Mouse (Mus musculus) macrophage (primary cell): Measurements from ENCODE around the gene Mrc2. TPM values are rescaled to one million over a fixed set of nuclear protein-coding genes. Genes with fewer than 3 reads are reported as not detected.

Experiments used
- H3K27ac ChIP-seq: fragments of 350-480 bp; formaldehyde crosslinking; 2 replicates; pipeline ENCODE4 v1.9.0; 2021
- H3K36me3 ChIP-seq: fragments of 350-480 bp; formaldehyde crosslinking; 2 replicates; pipeline ENCODE4 v1.9.0; 2021; ENCODE audit errors: inconsistent target
- H3K4me3 ChIP-seq: fragments of 350-480 bp; formaldehyde crosslinking; 2 replicates; pipeline ENCODE4 v1.9.0; 2021; ENCODE audit errors: inconsistent target
- H3K79me2 ChIP-seq: fragments of 350-480 bp; formaldehyde crosslinking; 2 replicates; pipeline ENCODE4 v1.9.0; 2021; ENCODE audit errors: inconsistent target
- WGBS: methylation state at CpG from one replicate; pipeline ENCODE4 v1.1.7; 2026; ENCODE audit warnings: inconsistent platforms; ENCODE audit not compliant: missing documents; 5-methylcytosine and 5-hydroxymethylcytosine counted together
- polyA plus RNA-seq: library from polyadenylated mRNA; stranded (reverse); fragments of 250-400 nt; gene quantifications from 3 replicates; pipeline ENCODE4 v1.2.4, GENCODE M21; 2018; ENCODE audit warnings: inconsistent platforms

Gene Mrc2
- polyA plus RNA-seq, 1 experiment from 2014 or later: not detected

DNA sequence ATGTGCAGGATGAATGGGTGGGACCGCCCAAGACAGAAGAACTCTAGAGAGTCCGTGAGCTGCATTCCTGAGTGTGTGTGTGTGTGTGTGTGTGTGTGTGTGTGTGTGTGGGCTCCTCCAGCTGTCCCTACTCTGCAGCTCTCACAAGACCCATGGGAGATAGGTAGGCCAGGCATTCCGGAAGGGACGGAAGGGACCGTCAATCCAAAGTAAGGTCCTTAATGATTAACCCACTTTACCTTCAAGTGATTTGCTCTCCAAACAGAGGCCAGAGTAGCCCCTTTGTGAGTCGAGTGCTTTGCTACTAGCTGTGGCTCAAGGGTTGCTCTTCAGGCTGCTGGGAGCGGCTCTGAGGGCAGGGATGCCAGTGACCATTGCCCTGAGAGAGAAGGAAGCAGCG lies 59.7 kb downstream of the Mrc2 start:
- Histone ChIP-seq H3K79me2 (no peaks in the 10 kb centered on the region), H3K36me3 (no peaks in the 10 kb centered on the region), H3K4me3 (no peak overlapping the region), H3K27ac (no peak overlapping the region)
- 86% methylated on average over 8 of the region's 8 CpGs for WGBS

DNA sequence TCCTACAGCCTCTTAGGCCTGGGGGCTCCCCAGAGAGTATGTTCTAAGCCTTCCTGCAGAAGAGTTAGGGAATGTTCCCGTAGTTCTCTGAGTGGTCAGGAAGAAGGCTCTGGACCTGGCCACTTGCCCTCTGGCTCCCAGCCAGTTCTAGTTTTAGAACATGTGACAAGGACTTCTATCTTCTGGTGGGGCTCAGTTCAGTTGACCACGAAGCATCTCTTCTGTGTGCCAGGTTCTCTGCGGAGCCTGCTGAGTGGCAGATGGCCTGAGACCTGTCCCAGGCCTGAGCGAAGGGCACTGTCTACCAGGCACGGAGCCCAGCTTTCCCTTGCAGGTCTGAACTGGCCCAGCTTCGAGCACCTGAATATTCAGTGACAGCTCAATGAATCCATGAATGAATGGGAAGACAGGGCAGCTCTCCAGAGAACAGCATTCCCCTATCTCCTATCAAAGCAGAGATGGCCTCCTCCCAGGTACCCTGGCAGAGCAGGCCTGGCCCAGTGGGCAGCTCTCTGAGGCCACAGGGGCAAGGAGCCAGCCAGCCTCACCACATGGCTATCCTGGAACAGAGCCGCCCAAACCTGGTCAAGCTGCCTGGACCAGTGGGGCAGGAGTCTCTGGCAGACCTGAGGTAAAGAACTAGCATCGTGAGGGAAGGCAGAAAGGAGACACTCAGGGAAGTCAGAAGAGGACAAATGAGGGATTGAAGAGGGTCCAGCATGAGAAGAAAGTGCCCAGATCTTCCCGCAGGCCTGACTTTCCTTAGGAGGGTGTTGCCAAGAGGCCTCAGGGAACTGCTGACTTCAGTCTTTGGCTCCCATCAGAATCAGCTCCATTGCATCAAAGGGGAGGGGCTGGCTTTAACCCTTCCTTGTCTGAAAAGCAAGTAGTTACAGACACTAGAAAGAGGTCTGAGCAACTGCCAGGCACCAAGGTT lies 60.8 kb downstream of the Mrc2 start:
- Histone ChIP-seq H3K36me3 (no peaks in the 10 kb centered on the region), H3K27ac (no peak overlapping the region), H3K4me3 (no peak overlapping the region), H3K79me2 (no peaks in the 10 kb centered on the region)
- WGBS: 79% methylated on average over 9 of the region's 9 CpGs

DNA sequence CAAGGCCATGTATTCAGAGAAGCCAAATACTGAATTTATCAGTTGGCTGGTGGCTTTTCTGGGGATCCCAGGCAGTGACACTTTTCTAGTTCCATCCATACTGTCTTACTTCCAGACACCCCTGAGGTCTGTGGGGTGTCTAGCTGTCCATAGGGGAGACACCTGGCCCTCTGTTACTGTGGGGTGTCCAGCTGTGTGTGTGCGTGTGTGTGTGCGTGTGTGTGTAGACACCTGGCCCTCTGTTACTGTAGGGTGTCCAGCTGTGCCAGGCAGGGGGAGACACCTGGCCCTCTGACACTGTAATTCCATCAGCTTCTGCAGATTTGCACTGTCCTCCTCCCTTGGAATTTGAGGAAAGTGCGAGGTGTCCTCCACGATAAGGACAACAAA lies 61.4 kb downstream of the Mrc2 start:
- 90% methylated on average over 4 of the region's 4 CpGs for WGBS
- Histone ChIP-seq H3K36me3 (no peaks in the 10 kb centered on the region), H3K4me3 (no peak overlapping the region), H3K79me2 (no peaks in the 10 kb centered on the region), H3K27ac (no peak overlapping the region)

DNA sequence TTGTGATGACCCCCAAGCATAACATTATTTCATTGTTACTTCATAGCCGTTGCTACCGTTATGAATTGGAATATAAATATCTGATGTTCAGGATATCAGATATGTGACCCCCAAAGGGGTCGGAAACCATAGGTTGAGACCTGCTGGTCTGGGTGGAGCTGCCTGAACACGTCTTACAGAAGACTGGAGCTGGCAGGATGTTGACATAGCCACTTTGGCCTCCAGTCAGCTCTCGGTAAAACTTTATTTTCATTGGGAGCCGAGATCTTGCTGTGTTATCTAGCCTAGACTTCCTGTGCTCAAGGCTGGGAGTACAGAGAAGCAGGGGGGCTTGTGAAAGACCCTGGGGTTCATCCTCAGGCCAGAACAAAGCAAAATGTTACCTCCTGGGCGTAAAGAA lies 63.9 kb downstream of the Mrc2 start:
- H3K79me2 ChIP-seq: no peaks in the 10 kb centered on the region
- H3K27ac ChIP-seq: no peak overlapping the region
- 67% methylated on average over 7 of the region's 7 CpGs for WGBS
- no peak overlapping the region for H3K4me3 ChIP-seq
- no peaks in the 10 kb centered on the region for H3K36me3 ChIP-seq

DNA sequence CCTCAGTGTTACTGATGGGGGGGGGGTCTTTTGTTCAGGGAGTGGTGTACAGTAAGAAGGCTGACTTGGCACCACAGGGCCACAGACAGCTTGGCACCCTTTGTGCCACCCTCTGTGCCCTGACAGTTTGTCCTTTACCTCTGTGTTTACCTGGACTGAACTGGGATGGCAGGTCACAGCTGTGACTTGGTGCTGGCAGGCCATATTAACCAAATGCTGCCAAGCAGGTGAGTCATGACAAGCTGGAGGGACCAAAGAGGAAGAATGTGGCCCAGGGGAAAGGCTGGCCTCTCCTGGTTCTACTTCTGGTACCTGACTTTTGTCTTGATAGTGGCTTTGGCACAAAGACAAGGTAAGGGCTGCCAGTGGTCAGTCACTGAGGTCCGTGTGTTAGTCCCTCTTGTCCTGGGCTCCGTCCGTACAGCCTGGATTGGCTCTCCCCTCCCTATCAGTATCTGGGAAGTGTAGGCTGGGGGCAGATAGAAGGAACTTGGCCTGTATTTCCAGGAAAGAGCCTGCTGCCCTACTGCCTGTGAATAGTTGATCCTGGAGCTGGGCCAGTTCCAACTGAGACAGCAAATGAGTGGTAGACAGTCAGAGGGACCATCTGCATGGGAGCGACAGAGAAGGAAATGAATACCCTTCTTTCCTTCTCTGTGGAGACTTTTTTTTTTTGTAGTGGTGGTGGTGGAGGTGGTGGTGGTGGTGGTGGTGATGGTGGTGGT lies 69.8 kb downstream of the Mrc2 start:
- Histone ChIP-seq H3K4me3 (no peak overlapping the region), H3K79me2 (no peaks in the 10 kb centered on the region), H3K27ac (no peak overlapping the region), H3K36me3 (no peaks in the 10 kb centered on the region)
- 79% methylated on average over 4 of the region's 4 CpGs for WGBS

DNA sequence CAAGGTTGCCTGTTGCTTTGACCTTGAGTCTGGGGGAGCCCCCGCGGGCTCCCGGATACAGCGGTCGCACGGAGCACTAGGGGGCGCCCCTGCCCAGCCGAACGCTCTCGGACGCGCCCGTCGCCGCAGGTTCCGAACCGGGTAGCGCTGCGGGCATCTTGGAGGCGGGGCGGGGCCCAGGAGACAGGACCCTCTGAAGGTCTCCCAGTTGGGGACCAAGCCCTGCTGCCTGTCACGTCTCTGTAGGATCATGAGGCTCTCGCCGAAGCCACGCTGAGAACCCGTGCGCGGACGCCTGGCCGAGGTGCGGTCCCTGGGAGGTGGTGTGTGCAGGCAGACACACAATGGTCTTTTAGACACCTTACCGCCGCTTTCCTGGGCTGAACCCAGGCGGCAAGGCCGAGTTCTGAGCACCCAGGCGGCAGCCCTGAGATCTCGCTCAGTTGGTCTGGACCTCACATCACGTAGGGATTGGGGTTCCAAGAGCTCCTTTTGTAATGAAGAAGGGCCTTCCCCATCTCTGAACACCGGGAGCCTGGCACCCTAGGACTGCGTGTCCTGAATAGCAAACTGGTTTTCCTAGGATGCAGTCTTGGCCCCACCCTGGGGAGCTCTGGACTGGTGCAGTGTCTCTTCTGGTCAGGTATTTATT lies 70.6 kb downstream of the Mrc2 start:
- WGBS: 5% methylated on average over 33 of the region's 40 CpGs
- no peaks in the 10 kb centered on the region for H3K79me2 ChIP-seq
- no peak overlapping the region for H3K27ac ChIP-seq
- H3K4me3 ChIP-seq: no peak overlapping the region
- no peaks in the 10 kb centered on the region for H3K36me3 ChIP-seq

DNA sequence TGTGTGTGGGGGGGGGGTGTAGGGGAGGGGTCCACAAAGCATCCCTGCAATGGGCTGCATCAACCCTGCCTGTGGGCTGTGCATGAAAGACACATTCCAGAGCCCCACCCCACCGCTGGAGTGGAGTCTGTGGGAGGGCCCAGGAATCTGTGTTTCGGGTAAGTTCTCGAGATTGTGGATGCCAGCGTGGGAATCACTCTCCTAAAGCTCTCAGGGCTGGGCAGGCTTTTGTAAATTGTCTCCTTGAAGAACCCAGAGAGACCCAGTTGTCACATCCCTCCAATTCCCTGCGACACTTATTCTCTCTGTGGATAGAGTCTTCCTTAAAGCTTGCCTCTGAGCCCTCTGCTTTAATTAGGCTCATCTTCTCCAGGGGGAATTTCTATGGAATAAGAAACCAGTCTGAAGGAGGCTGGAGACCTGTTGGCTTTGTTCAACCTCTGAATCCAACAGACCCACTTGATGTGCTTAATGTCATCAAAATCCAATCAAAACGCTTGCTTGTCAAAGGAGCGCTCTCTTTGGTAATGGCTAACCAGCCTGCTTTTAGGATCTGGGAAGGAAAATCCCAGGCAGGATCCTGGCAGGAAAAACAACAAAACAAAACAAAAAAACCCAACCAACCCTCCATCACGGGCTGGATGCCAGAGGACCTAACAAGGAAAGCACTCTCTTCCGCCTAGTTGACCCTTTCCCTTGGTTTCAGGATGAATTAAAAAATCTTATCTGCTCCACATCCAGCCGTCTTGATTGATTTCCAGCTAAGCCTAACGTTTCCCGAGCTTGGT lies 71.3 kb downstream of the Mrc2 start:
- H3K27ac ChIP-seq: no peak overlapping the region
- H3K4me3 ChIP-seq: no peak overlapping the region
- WGBS: 70% methylated on average over 11 of the region's 12 CpGs

DNA sequence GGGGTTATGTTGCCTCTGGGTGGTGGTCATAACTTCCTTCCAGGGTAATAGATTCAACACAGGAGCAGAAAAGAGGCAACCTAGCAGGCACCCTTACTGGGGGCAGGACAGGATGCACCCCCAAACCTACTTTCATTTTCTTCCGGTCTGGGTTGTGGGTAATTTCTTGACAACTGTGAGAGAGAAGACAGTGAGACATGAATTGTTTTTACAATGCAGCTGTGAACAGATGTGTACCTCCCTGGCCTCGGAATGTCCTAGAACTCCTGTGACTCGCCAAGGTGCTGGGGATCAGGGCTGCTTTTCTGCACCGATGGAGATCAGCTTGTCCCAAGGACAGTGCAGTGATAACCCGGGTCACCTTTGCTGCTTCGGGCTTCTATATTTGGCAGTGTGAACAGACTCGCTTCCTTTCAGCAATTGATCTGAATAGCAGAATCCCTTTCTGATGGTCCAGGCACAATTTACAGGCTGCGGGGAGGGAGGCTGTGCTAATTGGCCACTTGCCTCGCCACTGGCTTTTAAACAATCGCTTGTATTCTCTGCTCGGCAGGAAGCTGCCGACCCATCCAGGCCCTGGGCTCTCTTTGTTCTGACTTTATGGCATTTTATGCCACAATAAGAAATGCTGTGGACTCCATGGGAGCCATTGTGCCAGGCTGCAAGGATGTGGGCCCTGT lies 72.1 kb downstream of the Mrc2 start:
- 34% methylated on average over 12 of the region's 12 CpGs for WGBS
- Histone ChIP-seq H3K4me3 (no peak overlapping the region), H3K79me2 (no peaks in the 10 kb centered on the region), H3K36me3 (no peaks in the 10 kb centered on the region), H3K27ac (no peak overlapping the region)

More for the DNA sequence above, 71.3 kb downstream of the Mrc2 start:
- Histone ChIP-seq H3K79me2 (no peaks in the 10 kb centered on the region), H3K36me3 (no peaks in the 10 kb centered on the region)

DNA sequence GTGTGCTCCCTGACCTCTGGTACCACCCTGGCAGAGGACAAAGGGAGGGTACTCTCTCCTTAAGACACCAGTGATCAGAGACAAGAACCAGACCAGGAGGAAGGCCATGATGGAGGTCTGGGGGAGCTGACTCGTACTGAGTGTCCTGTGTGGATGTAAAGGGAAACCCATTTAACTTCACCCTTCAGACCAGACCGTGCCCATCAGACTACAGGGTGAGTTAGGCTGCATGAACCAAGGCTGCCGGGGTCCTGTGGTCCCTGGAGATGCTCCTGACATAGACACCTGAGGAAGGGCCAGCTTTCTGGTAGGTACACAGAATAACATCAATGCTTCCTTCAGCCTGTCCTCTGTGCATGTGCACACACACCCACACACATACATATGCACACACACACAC lies 73.2 kb downstream of the Mrc2 start:
- WGBS: 60% methylated on average over 3 of the region's 3 CpGs
- Histone ChIP-seq H3K36me3 (no peaks in the 10 kb centered on the region), H3K4me3 (no peak overlapping the region), H3K27ac (no peak overlapping the region), H3K79me2 (no peaks in the 10 kb centered on the region)

DNA sequence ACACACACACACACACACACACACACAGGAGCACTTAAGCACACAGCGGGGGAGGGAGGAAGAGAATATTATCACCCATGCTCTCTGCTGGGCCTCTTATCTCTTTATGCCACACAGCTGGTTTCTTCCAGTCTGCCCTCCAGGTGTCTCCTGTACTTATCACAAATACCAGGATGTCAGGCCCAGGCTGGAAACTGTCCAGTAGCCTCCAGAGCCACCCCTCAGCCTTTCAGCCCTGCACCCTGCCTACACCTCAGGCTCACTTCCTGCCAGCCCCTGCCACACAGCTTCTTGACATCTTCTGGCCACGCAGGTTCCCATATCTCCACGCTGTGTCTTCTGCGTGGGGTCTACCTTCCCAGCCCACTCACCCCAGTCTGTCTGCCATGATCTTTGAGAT lies 73.6 kb downstream of the Mrc2 start:
- H3K4me3 ChIP-seq: no peak overlapping the region
- no peaks in the 10 kb centered on the region for H3K79me2 ChIP-seq
- no peaks in the 10 kb centered on the region for H3K36me3 ChIP-seq
- 63% methylated on average over 4 of the region's 4 CpGs for WGBS
- H3K27ac ChIP-seq: no peak overlapping the region

DNA sequence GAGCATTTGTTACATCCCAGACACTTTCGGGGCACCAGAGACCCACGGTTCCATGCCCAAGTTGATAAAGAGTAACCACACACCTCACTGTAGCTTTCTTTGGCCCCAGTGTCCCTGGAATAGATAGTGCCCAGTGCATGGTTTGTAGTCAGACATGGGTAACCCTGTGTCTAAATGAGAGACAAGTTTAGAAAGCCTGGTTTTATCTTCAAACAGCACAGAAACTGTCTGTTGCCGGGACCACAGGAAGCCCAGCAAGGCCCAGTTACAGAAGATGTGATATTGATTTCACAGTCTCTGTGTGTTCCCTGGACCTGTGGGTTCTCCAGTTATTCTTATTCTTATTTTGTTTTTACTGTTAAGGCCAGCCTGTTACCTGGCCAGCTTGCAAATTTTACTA lies 74.7 kb downstream of the Mrc2 start:
- 69% methylated on average over 3 of the region's 3 CpGs for WGBS
- Histone ChIP-seq H3K36me3 (no peaks in the 10 kb centered on the region), H3K4me3 (no peak overlapping the region), H3K79me2 (no peaks in the 10 kb centered on the region), H3K27ac (no peak overlapping the region)

DNA sequence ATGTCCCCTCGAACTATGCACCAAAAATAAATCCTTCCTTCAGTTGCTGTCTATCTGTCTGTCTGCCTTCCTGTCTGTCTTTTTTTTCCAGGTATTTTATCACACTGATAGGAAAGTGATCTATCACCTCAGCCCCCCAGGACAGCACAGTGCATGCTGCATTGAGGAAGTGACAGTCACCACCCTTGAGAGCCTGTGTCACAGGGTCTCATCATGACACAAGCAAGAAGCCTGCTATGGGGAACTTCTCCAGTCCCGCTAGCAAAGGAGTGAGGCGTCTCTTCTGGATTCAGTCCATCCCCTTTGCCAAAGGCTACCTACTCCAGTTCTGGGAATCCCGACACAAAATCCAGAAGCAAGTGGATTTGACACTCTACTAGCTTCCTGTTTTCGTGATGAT lies 76.4 kb downstream of the Mrc2 start:
- H3K4me3 ChIP-seq: no peak overlapping the region
- no peak overlapping the region for H3K27ac ChIP-seq
- H3K79me2 ChIP-seq: no peaks in the 10 kb centered on the region
- WGBS: 47% methylated on average over 5 of the region's 5 CpGs
- H3K36me3 ChIP-seq: no peaks in the 10 kb centered on the region

DNA sequence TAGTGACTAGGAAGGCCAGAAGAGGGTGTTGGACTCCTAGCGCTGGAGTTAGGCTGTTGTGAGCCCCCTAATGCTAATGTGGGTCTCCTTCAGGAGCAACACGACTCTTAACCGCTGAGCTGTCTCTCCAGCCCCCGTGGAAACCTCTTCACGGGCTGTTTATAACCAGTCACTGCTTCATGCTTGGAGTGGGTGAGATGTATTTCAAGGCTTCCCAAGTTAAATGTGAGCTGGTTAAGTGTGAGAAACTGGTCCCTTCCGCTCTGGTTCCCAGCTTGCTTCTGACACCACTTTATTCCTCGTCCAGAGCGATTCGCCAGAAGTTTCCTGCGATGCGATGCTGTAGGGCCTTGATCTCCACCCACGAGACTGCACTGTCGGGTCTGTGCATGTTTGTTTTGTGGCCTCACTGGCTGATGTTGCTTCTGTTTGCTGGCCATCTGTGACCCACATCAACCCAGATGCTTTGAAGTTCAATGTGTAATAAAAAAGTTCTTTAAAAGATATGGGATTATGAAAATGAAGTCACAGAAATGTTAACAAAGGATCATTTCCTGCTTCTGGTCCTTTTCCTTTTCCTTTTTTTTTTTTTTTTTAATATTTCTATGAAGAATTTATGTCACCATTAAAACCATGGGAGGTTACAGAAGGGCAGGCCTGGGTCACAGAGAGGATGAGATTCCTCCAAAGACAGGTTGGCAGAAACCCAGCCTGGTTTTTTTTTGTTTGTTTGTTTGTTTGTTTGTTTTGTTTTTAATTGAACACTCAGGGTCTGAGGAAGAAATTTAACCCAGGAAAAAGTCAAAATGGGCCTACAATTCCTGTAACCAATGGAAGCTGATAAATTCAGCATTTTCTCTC lies 77.3 kb downstream of the Mrc2 start:
- Histone ChIP-seq H3K79me2 (no peaks in the 10 kb centered on the region), H3K27ac (no peak overlapping the region), H3K36me3 (no peaks in the 10 kb centered on the region), H3K4me3 (no peak overlapping the region)
- WGBS: 95% methylated on average over 13 of the region's 13 CpGs
